Mouse (Mus musculus): Measurements from ENCODE around the gene Tle2. TPM values are rescaled to one million over a fixed set of nuclear protein-coding genes. Genes with fewer than 3 reads are reported as not detected.

Tle2 gene
- polyA plus RNA-seq, 1 experiment from 2014 or later = 17.7 TPM

GRCm38 (mm10) chr10:81627836-81628220 lies 53.5 kb downstream of the Tle2 start:
- WGBS = 53% methylated on average over 7 of the region's 7 CpGs
- H3K4me3 ChIP-seq (ENCODE audit: low read depth, low read length) = peak overlapping the region; percentile 76
- H3K9ac ChIP-seq (replicated peaks; ENCODE audit: low read depth, low read length) = peak overlapping the region; percentile 83; the same call in 1 of the 2 replicates
- no peaks in the 10 kb centered on the region for H3K36me3 ChIP-seq (ENCODE audit: control insufficient read depth, insufficient read depth, low read length)
- ATAC-seq (ENCODE audit: insufficient number of reproducible peaks, insufficient read depth, low FRiP score, low read depth) = peak; percentile 34; the same call in 1 of the 2 replicates
- H3K9me3 ChIP-seq (ENCODE audit: control insufficient read depth, low read depth, low read length) = no peaks in the 10 kb centered on the region
- peaks cover 9% of the 10 kb centered on the region; the same call in 1 of the 2 replicates for H3K4me1 ChIP-seq (ENCODE audit: control insufficient read depth, insufficient read depth, low read length)
- H3K4me2 ChIP-seq (replicated peaks; ENCODE audit: low read depth, low read length) = peak overlapping the region; percentile 83
- peak overlapping the region; percentile 94 for H3K27ac ChIP-seq (ENCODE audit: low read length)
- no peaks in the 10 kb centered on the region for H3K27me3 ChIP-seq (ENCODE audit: control insufficient read depth, insufficient read depth, low read length)

- Histone ChIP-seq H3K27me3 (ENCODE audit: control insufficient read depth, insufficient read depth, low read length) (no peaks in the 10 kb centered on the region), H3K9me3 (ENCODE audit: control insufficient read depth, low read depth, low read length) (no peaks in the 10 kb centered on the region), H3K4me2 (replicated peaks; ENCODE audit: low read depth, low read length) (peak within 1 kb of the TSS; percentile 83), H3K4me1 (ENCODE audit: control insufficient read depth, insufficient read depth, low read length) (peaks cover 9% of the 10 kb centered on the region; the same call in 1 of the 2 replicates), H3K9ac (replicated peaks; ENCODE audit: low read depth, low read length) (peak within 1 kb of the TSS; percentile 83), H3K36me3 (ENCODE audit: control insufficient read depth, insufficient read depth, low read length) (no peaks in the 10 kb centered on the region), H3K4me3 (ENCODE audit: low read depth, low read length) (peak within 1 kb of the TSS; percentile 76), H3K27ac (ENCODE audit: low read length) (peak within 1 kb of the TSS; percentile 94)
- WGBS = 68% methylated on average over 16 of the region's 16 CpGs
- ATAC-seq (ENCODE audit: insufficient number of reproducible peaks, insufficient read depth, low FRiP score, low read depth) = no peak
Measured at GRCm38 (mm10) chr10:81628390-81628789, 54.0 kb downstream of the Tle2 start, which contains the start of gene Ankrd24. Ankrd24 (plus strand) TSS chr10:81628540.

GRCm38 (mm10) chr10:81633253-81634099 lies 59.1 kb downstream of the Tle2 start:
- Histone ChIP-seq H3K36me3 (ENCODE audit: control insufficient read depth, insufficient read depth, low read length) (no peaks in the 10 kb centered on the region), H3K4me1 (ENCODE audit: control insufficient read depth, insufficient read depth, low read length) (no peaks in the 10 kb centered on the region), H3K9me3 (ENCODE audit: control insufficient read depth, low read depth, low read length) (no peaks in the 10 kb centered on the region), H3K4me2 (replicated peaks; ENCODE audit: low read depth, low read length) (peak overlapping the region; percentile 61), H3K9ac (replicated peaks; ENCODE audit: low read depth, low read length) (peak overlapping the region; percentile 42; the same call in 1 of the 2 replicates), H3K27ac (ENCODE audit: low read length) (peak overlapping the region; percentile 72), H3K4me3 (ENCODE audit: low read depth, low read length) (peak overlapping the region; percentile 39), H3K27me3 (ENCODE audit: control insufficient read depth, insufficient read depth, low read length) (no peaks in the 10 kb centered on the region)
- WGBS = 2% methylated on average over 37 of the region's 37 CpGs
- ATAC-seq (ENCODE audit: insufficient number of reproducible peaks, insufficient read depth, low FRiP score, low read depth) = peak; percentile 91

- WGBS = 19% methylated on average over 8 of the region's 8 CpGs
- Histone ChIP-seq H3K9me3 (ENCODE audit: control insufficient read depth, low read depth, low read length) (no peaks in the 10 kb centered on the region), H3K4me2 (replicated peaks; ENCODE audit: low read depth, low read length) (no peak overlapping the region), H3K4me1 (ENCODE audit: control insufficient read depth, insufficient read depth, low read length) (no peaks in the 10 kb centered on the region), H3K4me3 (ENCODE audit: low read depth, low read length) (no peak overlapping the region), H3K36me3 (ENCODE audit: control insufficient read depth, insufficient read depth, low read length) (no peaks in the 10 kb centered on the region), H3K27ac (ENCODE audit: low read length) (no peak overlapping the region), H3K27me3 (ENCODE audit: control insufficient read depth, insufficient read depth, low read length) (no peaks in the 10 kb centered on the region), H3K9ac (replicated peaks; ENCODE audit: low read depth, low read length) (no peak overlapping the region)
- ATAC-seq (ENCODE audit: insufficient number of reproducible peaks, insufficient read depth, low FRiP score, low read depth) = no peak
Measured at GRCm38 (mm10) chr10:81636338-81636737, 62.0 kb downstream of the Tle2 start.

GRCm38 (mm10) chr10:81638101-81638500 lies 63.7 kb downstream of the Tle2 start:
- Histone ChIP-seq H3K27ac (ENCODE audit: low read length) (no peak overlapping the region), H3K9me3 (ENCODE audit: control insufficient read depth, low read depth, low read length) (no peaks in the 10 kb centered on the region), H3K9ac (replicated peaks; ENCODE audit: low read depth, low read length) (no peak overlapping the region), H3K4me2 (replicated peaks; ENCODE audit: low read depth, low read length) (no peak overlapping the region), H3K36me3 (ENCODE audit: control insufficient read depth, insufficient read depth, low read length) (no peaks in the 10 kb centered on the region), H3K27me3 (ENCODE audit: control insufficient read depth, insufficient read depth, low read length) (no peaks in the 10 kb centered on the region), H3K4me1 (ENCODE audit: control insufficient read depth, insufficient read depth, low read length) (peaks cover 10% of the 10 kb centered on the region), H3K4me3 (ENCODE audit: low read depth, low read length) (no peak overlapping the region)
- WGBS = 70% methylated on average over 6 of the region's 6 CpGs
- no peak for ATAC-seq (ENCODE audit: insufficient number of reproducible peaks, insufficient read depth, low FRiP score, low read depth)

Other genes with a start within 250 kb of the Tle2 start
- 23.1 and 23.4 TPM in 2 replicates for gene Tbxa2r, start 245.8 kb upstream of the Tle2 start, polyA plus RNA-seq (2014; fragmentation: Nextera tagmentation; extraction: Ambion mirVana)
- 0.07 TPM in 1 of 2 replicates, not detected in the other for gene Gipc3, start 231.3 kb upstream of the Tle2 start, polyA plus RNA-seq (2014; fragmentation: Nextera tagmentation; extraction: Ambion mirVana)
- gene Hmg20b, start 224.1 kb upstream of the Tle2 start, polyA plus RNA-seq (2014; fragmentation: Nextera tagmentation; extraction: Ambion mirVana) = 98.6 TPM in 2 replicates
- gene Mfsd12, start 217.1 kb upstream of the Tle2 start, polyA plus RNA-seq (2014; fragmentation: Nextera tagmentation; extraction: Ambion mirVana) = 4.7 and 4.8 TPM in 2 replicates
- 0.43 and 0.59 TPM in 2 replicates for gene 4930404N11Rik, start 208.7 kb upstream of the Tle2 start, polyA plus RNA-seq (2014; fragmentation: Nextera tagmentation; extraction: Ambion mirVana)
- 81.3 and 88.7 TPM in 2 replicates for gene Fzr1, start 196.0 kb upstream of the Tle2 start, polyA plus RNA-seq (2014; fragmentation: Nextera tagmentation; extraction: Ambion mirVana)
- 44.8 and 48.5 TPM in 2 replicates for gene Dohh, start 190.1 kb upstream of the Tle2 start, polyA plus RNA-seq (2014; fragmentation: Nextera tagmentation; extraction: Ambion mirVana)
- gene Gm48551, start 190.1 kb upstream of the Tle2 start, polyA plus RNA-seq (2014; fragmentation: Nextera tagmentation; extraction: Ambion mirVana) = 3.1 and 4.1 TPM in 2 replicates
- 1.0 and 1.1 TPM in 2 replicates for gene Gm48552, start 185.6 kb upstream of the Tle2 start, polyA plus RNA-seq (2014; fragmentation: Nextera tagmentation; extraction: Ambion mirVana)
- gene Smim24, start 181.5 kb upstream of the Tle2 start, polyA plus RNA-seq (2014; fragmentation: Nextera tagmentation; extraction: Ambion mirVana) = 17.7 and 21.5 TPM in 2 replicates
- gene Nfic, start 118.9 kb upstream of the Tle2 start, polyA plus RNA-seq (2014; fragmentation: Nextera tagmentation; extraction: Ambion mirVana) = 76.0 and 80.1 TPM in 2 replicates
- 1.7 and 2.2 TPM in 2 replicates for gene Celf5, start 91.9 kb upstream of the Tle2 start, polyA plus RNA-seq (2014; fragmentation: Nextera tagmentation; extraction: Ambion mirVana)
- gene Ncln, start 78.2 kb upstream of the Tle2 start, polyA plus RNA-seq (2014; fragmentation: Nextera tagmentation; extraction: Ambion mirVana) = 79.1 and 79.3 TPM in 2 replicates
- gene S1pr4, start 74.4 kb upstream of the Tle2 start, polyA plus RNA-seq (2014; fragmentation: Nextera tagmentation; extraction: Ambion mirVana) = 0.41 and 0.72 TPM in 2 replicates
- gene Gna15, start 50.3 kb upstream of the Tle2 start, polyA plus RNA-seq (2014; fragmentation: Nextera tagmentation; extraction: Ambion mirVana) = 3.6 and 7.4 TPM in 2 replicates
- gene Gna11, start 29.4 kb upstream of the Tle2 start, polyA plus RNA-seq (2014; fragmentation: Nextera tagmentation; extraction: Ambion mirVana) = 86.2 and 89.3 TPM in 2 replicates
- 363 and 388 TPM in 2 replicates for gene Aes, start 15.1 kb upstream of the Tle2 start, polyA plus RNA-seq (2014; fragmentation: Nextera tagmentation; extraction: Ambion mirVana)
- gene Tle6, start 26.5 kb downstream of the Tle2 start, polyA plus RNA-seq (2014; fragmentation: Nextera tagmentation; extraction: Ambion mirVana) = 14.3 and 18.2 TPM in 2 replicates
- gene BC025920, start 31.7 kb downstream of the Tle2 start, polyA plus RNA-seq (2014; fragmentation: Nextera tagmentation; extraction: Ambion mirVana) = 0.57 and 0.69 TPM in 2 replicates
- gene Sirt6, start 53.2 kb downstream of the Tle2 start, polyA plus RNA-seq (2014; fragmentation: Nextera tagmentation; extraction: Ambion mirVana) = 33.4 and 43.4 TPM in 2 replicates
- 7.8 and 9.1 TPM in 2 replicates for gene Ankrd24, start 54.0 kb downstream of the Tle2 start, polyA plus RNA-seq (2014; fragmentation: Nextera tagmentation; extraction: Ambion mirVana)
- gene Gm10778, start 74.5 kb downstream of the Tle2 start, polyA plus RNA-seq (2014; fragmentation: Nextera tagmentation; extraction: Ambion mirVana) = 6.0 and 6.3 TPM in 2 replicates
- gene Zfp433, start 130.3 kb downstream of the Tle2 start, polyA plus RNA-seq (2014; fragmentation: Nextera tagmentation; extraction: Ambion mirVana) = 22.1 and 23.8 TPM in 2 replicates
- 13.9 and 15.3 TPM in 2 replicates for gene Gm3055, start 196.6 kb downstream of the Tle2 start, polyA plus RNA-seq (2014; fragmentation: Nextera tagmentation; extraction: Ambion mirVana)
- 3.9 and 4.0 TPM in 2 replicates for gene Gm4767, start 237.6 kb downstream of the Tle2 start, polyA plus RNA-seq (2014; fragmentation: Nextera tagmentation; extraction: Ambion mirVana)